Mouse (Mus musculus) G1E (cell line): ENCODE measurements around the gene Gm29427. TPM values are rescaled to one million over a fixed set of nuclear protein-coding genes. Genes with fewer than 3 reads are reported as not detected.

Experiments used
- ATAC-seq: 2 replicates; pipeline ENCODE4 v1.8.0; 2016; ENCODE audit warnings: mild to moderate bottlenecking; ENCODE audit not compliant: insufficient number of reproducible peaks, poor library complexity, low FRiP score, severe bottlenecking; ENCODE audit errors: extremely low read depth
- DNase-seq: peaks from one replicate; pipeline ENCODE4 v3.0.0; 2012; ENCODE audit warnings: low spot score
- H3K27me3 ChIP-seq: 2 replicates; pipeline ENCODE4 v1.6.1; 2012; ENCODE audit warnings: mild to moderate bottlenecking, low read length, inconsistent platforms; ENCODE audit not compliant: insufficient read depth
- H3K36me3 ChIP-seq: replicated peaks from 2 replicates; pipeline ENCODE3; 2012; ENCODE audit warnings: mild to moderate bottlenecking, inconsistent platforms
- H3K4me1 ChIP-seq: 2 replicates; pipeline ENCODE4 v1.6.1; 2012; ENCODE audit warnings: low read depth, low read length, inconsistent platforms, mixed read lengths; ENCODE audit not compliant: insufficient read depth
- H3K4me3 ChIP-seq: 2 replicates; pipeline ENCODE4 v1.5.1; 2012; ENCODE audit warnings: low read depth, mild to moderate bottlenecking, inconsistent platforms, low read length, moderate library complexity, mixed read lengths
- H3K9me3 ChIP-seq: replicated peaks from 2 replicates; pipeline ENCODE4 v1.6.1; 2012; ENCODE audit warnings: inconsistent platforms
- CTCF ChIP-seq: IDR thresholded peaks from 2 replicates; pipeline ENCODE4 v1.5.1; 2012; ENCODE audit warnings: low read depth, low read length, inconsistent platforms, mixed read lengths
- GATA1 ChIP-seq: IDR thresholded peaks from 2 replicates; pipeline ENCODE4 v1.6.1; 2012; ENCODE audit warnings: borderline replicate concordance, low read length, inconsistent platforms, mixed read lengths
- GATA2 ChIP-seq: IDR thresholded peaks from 2 replicates; pipeline ENCODE4 v1.6.1; 2012; ENCODE audit warnings: low read depth, low read length, inconsistent platforms, borderline replicate concordance
- POLR2AphosphoS5 ChIP-seq: IDR thresholded peaks from 2 replicates; pipeline ENCODE4 v1.6.1; 2012; ENCODE audit warnings: low read depth, low read length, inconsistent platforms; ENCODE audit not compliant: insufficient replicate concordance
- TAL1 ChIP-seq: conservative IDR thresholded peaks from 2 replicates; pipeline ENCODE4 v1.6.1; 2012; ENCODE audit warnings: low read depth, low read length, inconsistent platforms, mixed read lengths
- polyA plus RNA-seq: library from polyadenylated mRNA; stranded (reverse); fragments of >175 nt; gene quantifications from 2 replicates; pipeline ENCODE4 v1.2.3, GENCODE M21; 2012
- total RNA-seq, 2 experiments: library from RNA; stranded (forward) in 1 of 2; stranded (reverse) in 1 of 2; fragments of 200-1000 nt in 1 of 2; fragments of >200 nt in 1 of 2; fragmentation: Nextera tagmentation in 1 of 2; gene quantifications; 2 replicates each; pipeline ENCODE4 v1.2.3; 2014 to 2017

Gm29427 gene
- total and polyA plus RNA-seq, 3 experiments = 0.33 TPM; not detected in 2

- TF ChIP-seq GATA2 = no peak
- no peak for TF ChIP-seq TAL1
- TF ChIP-seq CTCF = no peak
- no peak for TF ChIP-seq GATA1
- TF ChIP-seq POLR2AphosphoS5 = no peak
- Histone ChIP-seq H3K9me3 (no peaks in the 10 kb centered on the region), H3K36me3 (peaks cover 53% of the 10 kb centered on the region), H3K4me3 (no peak overlapping the region), H3K4me1 (peaks cover 18% of the 10 kb centered on the region), H3K27me3 (no peaks in the 10 kb centered on the region)
- ATAC-seq (no peak), DNase-seq (no peak)
Observed at GRCm38 (mm10) chr1:130724206-130724605, 8.6 kb upstream of the Gm29427 start.

GRCm38 (mm10) chr1:130717291-130717871 is 1.8 kb upstream of the Gm29427 start, which contains the start of gene Yod1:
TSS of gene Yod1 (plus strand) at chr1:130717327.
- peak; percentile 98 for DNase-seq
- H3K27me3 ChIP-seq = no peaks in the 10 kb centered on the region
- peaks cover 42% of the 10 kb centered on the region for H3K36me3 ChIP-seq
- H3K4me3 ChIP-seq = peak within 1 kb of the TSS; percentile 85
- peaks cover 59% of the 10 kb centered on the region for H3K4me1 ChIP-seq
- TF ChIP-seq GATA2 (no peak), POLR2AphosphoS5 (no peak), GATA1 (no peak), TAL1 (no peak), CTCF (no peak)
- ATAC-seq = peak; percentile 54
- H3K9me3 ChIP-seq = no peaks in the 10 kb centered on the region

GRCm38 (mm10) chr1:130716513-130717290 is 1.1 kb upstream of the Gm29427 start:
- H3K4me1 ChIP-seq = peaks cover 59% of the 10 kb centered on the region
- ATAC-seq = no peak
- H3K9me3 ChIP-seq = no peaks in the 10 kb centered on the region
- peaks cover 45% of the 10 kb centered on the region for H3K36me3 ChIP-seq
- H3K4me3 ChIP-seq = peak overlapping the region; percentile 85
- H3K27me3 ChIP-seq = no peaks in the 10 kb centered on the region
- no peak for TF ChIP-seq CTCF
- no peak for TF ChIP-seq GATA1
- no peak for TF ChIP-seq TAL1
- TF ChIP-seq GATA2 = no peak
- no peak; the same call in none of the 2 replicates for TF ChIP-seq POLR2AphosphoS5
- no peak for DNase-seq

- peak; percentile 49; the same call in 1 of the 2 replicates for TF ChIP-seq POLR2AphosphoS5
- no peak for TF ChIP-seq TAL1
- TF ChIP-seq GATA2 = no peak
- no peak for TF ChIP-seq CTCF
- no peak for TF ChIP-seq GATA1
- Histone ChIP-seq H3K36me3 (peaks cover 49% of the 10 kb centered on the region), H3K27me3 (no peaks in the 10 kb centered on the region), H3K4me1 (peaks cover 59% of the 10 kb centered on the region), H3K4me3 (peak overlapping the region; percentile 85), H3K9me3 (no peaks in the 10 kb centered on the region)
- peak; percentile 15 for DNase-seq
- ATAC-seq = no peak
Observed at GRCm38 (mm10) chr1:130716218-130716512, 566 bp upstream of the Gm29427 start.

GRCm38 (mm10) chr1:130714046-130714445 is 1.6 kb downstream of the Gm29427 start:
- Histone ChIP-seq H3K36me3 (peaks cover 58% of the 10 kb centered on the region), H3K27me3 (no peaks in the 10 kb centered on the region), H3K9me3 (no peaks in the 10 kb centered on the region), H3K4me1 (peaks cover 50% of the 10 kb centered on the region), H3K4me3 (no peak overlapping the region)
- ATAC-seq (no peak), DNase-seq (no peak)
- TF ChIP-seq GATA2 = no peak
- TF ChIP-seq CTCF = no peak
- TF ChIP-seq TAL1 = no peak
- no peak for TF ChIP-seq POLR2AphosphoS5
- TF ChIP-seq GATA1 = no peak

GRCm38 (mm10) chr1:130710283-130711080 is 5.1 kb downstream of the Gm29427 start:
- Histone ChIP-seq H3K9me3 (no peaks in the 10 kb centered on the region), H3K4me3 (no peak overlapping the region), H3K4me1 (peaks cover 26% of the 10 kb centered on the region), H3K36me3 (peaks cover 87% of the 10 kb centered on the region), H3K27me3 (no peaks in the 10 kb centered on the region)
- DNase-seq = no peak
- TF ChIP-seq CTCF (no peak), POLR2AphosphoS5 (no peak), GATA2 (no peak), GATA1 (no peak), TAL1 (no peak)
- ATAC-seq = no peak
